ENCODE assay signal across 8 mouse cellular contexts in genomic region chr2:102057029-102057685, GRCm38 (mm10).
DNase-seq lines count a peak whose midpoint lies in the region.

No protein-coding gene starts in this region.

- no peaks in the 10 kb centered on the region for H3K27me3 ChIP-seq in splenic B cell, adult 2 months (ENCODE audit: control insufficient read depth, insufficient read depth, low read length, poor library complexity, severe bottlenecking)

- peak; percentile 58 for DNase-seq in left cerebral cortex, adult 11 months (ENCODE audit: low spot score)
- DNase-seq in left cerebral cortex, postnatal 4 days = no peak
- peak; percentile 93 for DNase-seq in brain, adult 2 months (ENCODE audit: low read depth, low spot score)
- DNase-seq in layer of hippocampus, postnatal 36 days = peak; percentile 44 to 55
- peak; percentile 79 for DNase-seq in splenic B cell, adult 2 months (ENCODE audit: low read depth, low spot score)
- no peak for DNase-seq in gastrocnemius, adult 18-20 months (ENCODE audit: low spot score)
- no peak for DNase-seq in embryo, embryonic 11 days
- no peak for DNase-seq in kidney, postnatal 25 days

- H3K36me3 ChIP-seq in splenic B cell, adult 2 months (ENCODE audit: control insufficient read depth, insufficient read depth, low read length, poor library complexity, severe bottlenecking) = no peaks in the 10 kb centered on the region

- intact Hi-C loops in left cerebral cortex, postnatal 4 days (cut with DNase I) = no loop called here

Comparison
In these comparisons a context has a peak if more than half of its experiments do, and no peak if none do; other contexts are left out.
1. DNase-seq: peak in left cerebral cortex, adult 11 months (single experiment), brain, adult 2 months (single experiment), layer of hippocampus, postnatal 36 days (2 of 2) and splenic B cell, adult 2 months (single experiment); none in left cerebral cortex, postnatal 4 days (single experiment), gastrocnemius, adult 18-20 months (single experiment), embryo, embryonic 11 days (single experiment) and kidney, postnatal 25 days (0 of 2).